Mouse (Mus musculus) heart, postnatal 0 days (tissue): ENCODE results near the gene Rnft1.
A peak's percentile ranks its signal among the peaks of the same experiment; 100 is the strongest.

Experiments used
- CTCF ChIP-seq: IDR thresholded peaks from 2 replicates; pipeline ENCODE4 v1.5.1; 2016; ENCODE audit warnings: antibody characterized with exemption, control low read depth, low read depth
- EP300 ChIP-seq: IDR thresholded peaks from 2 replicates; pipeline ENCODE4 v1.6.1; 2016; ENCODE audit warnings: antibody characterized with exemption, low read depth

GRCm38 (mm10) chr11:86532834-86533233, 48.4 kb downstream of the Rnft1 start:
- TF ChIP-seq EP300 (no peak), CTCF (peak; percentile 50)
